Mouse (Mus musculus): ENCODE results near the gene Hap1.

- no peak for TF ChIP-seq GATA1 (IDR thresholded peaks at IDR 0.05; ENCODE audit: borderline replicate concordance, low read length)
- TF ChIP-seq FLI1 (IDR thresholded peaks at IDR 0.05; ENCODE audit: low read length), result no peak
Measured at GRCm38 (mm10) chr11:100391884-100392345, 36.0 kb upstream of the Hap1 start.

All from megakaryocyte, embryonic 14.5 days (primary cell).